Mouse (Mus musculus): Measurements from ENCODE around the gene Crispld2.

The Crispld2 gene

GRCm38 (mm10) chr8:119981253-119981652 lies 11.0 kb upstream of the Crispld2 start:
- TF ChIP-seq GATA4 (IDR thresholded peaks at IDR 0.05; ENCODE audit: insufficient replicate concordance, low read length) = no peak

- TF ChIP-seq GATA4 (IDR thresholded peaks at IDR 0.05; ENCODE audit: insufficient replicate concordance, low read length) = no peak
Measured at GRCm38 (mm10) chr8:119984085-119984484, 8.2 kb upstream of the Crispld2 start.

GRCm38 (mm10) chr8:119986174-119986573 lies 6.1 kb upstream of the Crispld2 start:
- no peak for TF ChIP-seq GATA4 (IDR thresholded peaks at IDR 0.05; ENCODE audit: insufficient replicate concordance, low read length)

- TF ChIP-seq GATA4 (IDR thresholded peaks at IDR 0.05; ENCODE audit: insufficient replicate concordance, low read length) = no peak
Measured at GRCm38 (mm10) chr8:119988087-119988486, 4.2 kb upstream of the Crispld2 start.

- TF ChIP-seq GATA4 (IDR thresholded peaks at IDR 0.05; ENCODE audit: insufficient replicate concordance, low read length) = no peak
Measured at GRCm38 (mm10) chr8:119994114-119994513, 1.9 kb downstream of the Crispld2 start.

- no peak for TF ChIP-seq GATA4 (IDR thresholded peaks at IDR 0.05; ENCODE audit: insufficient replicate concordance, low read length)
Measured at GRCm38 (mm10) chr8:119994556-119994955, 2.3 kb downstream of the Crispld2 start.

- no peak for TF ChIP-seq GATA4 (IDR thresholded peaks at IDR 0.05; ENCODE audit: insufficient replicate concordance, low read length)
Measured at GRCm38 (mm10) chr8:119997266-119997665, 5.0 kb downstream of the Crispld2 start.

- TF ChIP-seq GATA4 (IDR thresholded peaks at IDR 0.05; ENCODE audit: insufficient replicate concordance, low read length) = no peak
Measured at GRCm38 (mm10) chr8:120000461-120000860, 8.2 kb downstream of the Crispld2 start.

GRCm38 (mm10) chr8:120001712-120002111 lies 9.5 kb downstream of the Crispld2 start:
- TF ChIP-seq GATA4 (IDR thresholded peaks at IDR 0.05; ENCODE audit: insufficient replicate concordance, low read length) = no peak

- TF ChIP-seq GATA4 (IDR thresholded peaks at IDR 0.05; ENCODE audit: insufficient replicate concordance, low read length) = no peak
Measured at GRCm38 (mm10) chr8:120002348-120002747, 10.1 kb downstream of the Crispld2 start.

GRCm38 (mm10) chr8:120004154-120004702 lies 12.0 kb downstream of the Crispld2 start:
- TF ChIP-seq GATA4 (IDR thresholded peaks at IDR 0.05; ENCODE audit: insufficient replicate concordance, low read length) = no peak

- TF ChIP-seq GATA4 (IDR thresholded peaks at IDR 0.05; ENCODE audit: insufficient replicate concordance, low read length) = no peak
Measured at GRCm38 (mm10) chr8:120004705-120005381, 12.6 kb downstream of the Crispld2 start.

GRCm38 (mm10) chr8:120006645-120007160 lies 14.5 kb downstream of the Crispld2 start:
- TF ChIP-seq GATA4 (IDR thresholded peaks at IDR 0.05; ENCODE audit: insufficient replicate concordance, low read length) = no peak

GRCm38 (mm10) chr8:120007178-120007577 lies 14.9 kb downstream of the Crispld2 start:
- TF ChIP-seq GATA4 (IDR thresholded peaks at IDR 0.05; ENCODE audit: insufficient replicate concordance, low read length) = no peak

GRCm38 (mm10) chr8:120009284-120009683 lies 17.0 kb downstream of the Crispld2 start:
- TF ChIP-seq GATA4 (IDR thresholded peaks at IDR 0.05; ENCODE audit: insufficient replicate concordance, low read length) = no peak

- no peak for TF ChIP-seq GATA4 (IDR thresholded peaks at IDR 0.05; ENCODE audit: insufficient replicate concordance, low read length)
Measured at GRCm38 (mm10) chr8:120012491-120012890, 20.3 kb downstream of the Crispld2 start.

GRCm38 (mm10) chr8:120012927-120013326 lies 20.7 kb downstream of the Crispld2 start:
- no peak for TF ChIP-seq GATA4 (IDR thresholded peaks at IDR 0.05; ENCODE audit: insufficient replicate concordance, low read length)

Measured in liver, adult (tissue).